Mouse (Mus musculus) midbrain, embryonic 12.5 days (tissue): ENCODE results near the gene Ntrk3. TPM values are rescaled to one million over a fixed set of nuclear protein-coding genes. Genes with fewer than 3 reads are reported as not detected.

Experiments
- ATAC-seq: fragments of 200-750 bp; cut with Nextera tagmentation; 2 replicates; pipeline ENCODE4 v1.8.0; 2017; ENCODE audit warnings: low read depth, moderate TSS enrichment, moderate library complexity; ENCODE audit not compliant: low FRiP score
- H3K27ac ChIP-seq: fragments of 300-500 bp; sonication (generic); replicated peaks from 2 replicates; pipeline ENCODE4 v1.5.1; 2016; ENCODE audit warnings: mild to moderate bottlenecking
- H3K27me3 ChIP-seq: fragments of 300-500 bp; sonication (generic); 2 replicates; pipeline ENCODE4 v1.6.1; 2016; ENCODE audit warnings: mild to moderate bottlenecking
- H3K36me3 ChIP-seq: fragments of 300-500 bp; sonication (generic); 2 replicates; pipeline ENCODE4 v1.6.1; 2016
- H3K4me1 ChIP-seq: fragments of 300-500 bp; sonication (generic); 2 replicates; pipeline ENCODE4 v1.6.1; 2016
- H3K4me2 ChIP-seq: fragments of 300-500 bp; sonication (generic); replicated peaks from 2 replicates; pipeline ENCODE4 v1.6.1; 2016; ENCODE audit warnings: mild to moderate bottlenecking, moderate library complexity
- H3K4me3 ChIP-seq: fragments of 300-500 bp; sonication (generic); 2 replicates; pipeline ENCODE4 v1.5.1; 2016; ENCODE audit warnings: mild to moderate bottlenecking
- H3K9ac ChIP-seq: fragments of 300-500 bp; sonication (generic); replicated peaks from 2 replicates; pipeline ENCODE4 v1.6.1; 2016; ENCODE audit warnings: mild to moderate bottlenecking, moderate library complexity
- H3K9me3 ChIP-seq: fragments of 300-500 bp; sonication (generic); 2 replicates; pipeline ENCODE4 v1.6.1; 2016; ENCODE audit warnings: mild to moderate bottlenecking
- WGBS: fragments of 180-500 bp; shearing (Covaris S2); methylation state at CpG from one replicate; pipeline ENCODE4 v1.1.7; 2016; 5-methylcytosine and 5-hydroxymethylcytosine counted together
- polyA plus RNA-seq: library from polyadenylated mRNA; unstranded; fragments of >200 nt; fragmentation: Nextera tagmentation; extraction: Ambion mirVana; gene quantifications from 2 replicates; pipeline ENCODE4 v1.2.1, GENCODE M21; 2016

Ntrk3 gene
- polyA plus RNA-seq, 1 experiment from 2014 or later, result 9.3 TPM

- 76% methylated on average over 2 of the region's 2 CpGs for WGBS
- no peak for ATAC-seq
- H3K9ac ChIP-seq, result no peak overlapping the region
- no peaks in the 10 kb centered on the region for H3K4me1 ChIP-seq
- H3K4me3 ChIP-seq, result no peak overlapping the region
- no peaks in the 10 kb centered on the region for H3K36me3 ChIP-seq
- H3K27ac ChIP-seq, result no peak overlapping the region
- no peaks in the 10 kb centered on the region for H3K9me3 ChIP-seq
- H3K27me3 ChIP-seq, result peaks cover 59% of the 10 kb centered on the region
- no peak overlapping the region for H3K4me2 ChIP-seq
Observed at GRCm38 (mm10) chr7:78584936-78585335, 152.9 kb downstream of the Ntrk3 start.

- Histone ChIP-seq H3K4me2 (no peak overlapping the region), H3K27me3 (peaks cover 63% of the 10 kb centered on the region), H3K9me3 (no peaks in the 10 kb centered on the region), H3K4me1 (peaks cover 2% of the 10 kb centered on the region), H3K36me3 (no peaks in the 10 kb centered on the region), H3K27ac (no peak overlapping the region), H3K4me3 (no peak overlapping the region), H3K9ac (no peak overlapping the region)
- no peak for ATAC-seq
- 14% methylated on average over 3 of the region's 3 CpGs for WGBS
Observed at GRCm38 (mm10) chr7:78584499-78584898, 153.3 kb downstream of the Ntrk3 start.

- Histone ChIP-seq H3K27me3 (peaks cover 71% of the 10 kb centered on the region), H3K9me3 (no peaks in the 10 kb centered on the region), H3K4me2 (no peak overlapping the region), H3K36me3 (no peaks in the 10 kb centered on the region), H3K4me1 (peaks cover 8% of the 10 kb centered on the region), H3K27ac (no peak overlapping the region), H3K4me3 (no peak overlapping the region), H3K9ac (no peak overlapping the region)
- 52% methylated on average over 6 of the region's 6 CpGs for WGBS
- ATAC-seq, result no peak
Observed at GRCm38 (mm10) chr7:78583678-78584077, 154.1 kb downstream of the Ntrk3 start.

- ATAC-seq, result no peak
- H3K4me2 ChIP-seq, result no peak overlapping the region
- H3K27ac ChIP-seq, result no peak overlapping the region
- H3K4me3 ChIP-seq, result no peak overlapping the region
- H3K9ac ChIP-seq, result no peak overlapping the region
- peaks cover 75% of the 10 kb centered on the region for H3K27me3 ChIP-seq
- H3K4me1 ChIP-seq, result peaks cover 15% of the 10 kb centered on the region
- 47% methylated on average over 1 of the region's 1 CpGs for WGBS
- no peaks in the 10 kb centered on the region for H3K9me3 ChIP-seq
- H3K36me3 ChIP-seq, result no peaks in the 10 kb centered on the region
Observed at GRCm38 (mm10) chr7:78581341-78581740, 156.5 kb downstream of the Ntrk3 start.

- H3K27me3 ChIP-seq, result peaks cover 82% of the 10 kb centered on the region
- H3K4me3 ChIP-seq, result peak overlapping the region; percentile 59
- no peak overlapping the region for H3K27ac ChIP-seq
- peaks cover 27% of the 10 kb centered on the region for H3K4me1 ChIP-seq
- H3K36me3 ChIP-seq, result no peaks in the 10 kb centered on the region
- H3K9ac ChIP-seq, result peak overlapping the region; percentile 65
- ATAC-seq, result no peak
- no peaks in the 10 kb centered on the region for H3K9me3 ChIP-seq
- peak overlapping the region; percentile 89 for H3K4me2 ChIP-seq
- 2% methylated on average over 13 of the region's 13 CpGs for WGBS
Observed at GRCm38 (mm10) chr7:78579461-78580234, 158.2 kb downstream of the Ntrk3 start.

- WGBS, result under 1% methylated on average over 62 of the region's 66 CpGs
- H3K27me3 ChIP-seq, result peaks cover 83% of the 10 kb centered on the region
- H3K36me3 ChIP-seq, result no peaks in the 10 kb centered on the region
- H3K4me2 ChIP-seq, result peak overlapping the region; percentile 89
- ATAC-seq, result peak; percentile 29; the same call in 1 of the 2 replicates
- no peaks in the 10 kb centered on the region for H3K9me3 ChIP-seq
- H3K27ac ChIP-seq, result peak overlapping the region; percentile 74
- peak overlapping the region; percentile 65 for H3K9ac ChIP-seq
- peak overlapping the region; percentile 59 for H3K4me3 ChIP-seq
- H3K4me1 ChIP-seq, result peaks cover 27% of the 10 kb centered on the region
Observed at GRCm38 (mm10) chr7:78578461-78579359, 159.1 kb downstream of the Ntrk3 start.

- Histone ChIP-seq H3K36me3 (no peaks in the 10 kb centered on the region), H3K4me3 (peak overlapping the region; percentile 59), H3K4me2 (peak overlapping the region; percentile 89), H3K9ac (peak overlapping the region; percentile 65), H3K27ac (peak overlapping the region; percentile 74), H3K4me1 (peaks cover 27% of the 10 kb centered on the region), H3K27me3 (peaks cover 80% of the 10 kb centered on the region), H3K9me3 (no peaks in the 10 kb centered on the region)
- under 1% methylated on average over 19 of the region's 23 CpGs for WGBS
- peak; percentile 64 for ATAC-seq
Observed at GRCm38 (mm10) chr7:78578111-78578460, 159.7 kb downstream of the Ntrk3 start.

- H3K4me1 ChIP-seq, result peaks cover 27% of the 10 kb centered on the region
- peak; percentile 64 for ATAC-seq
- peak overlapping the region; percentile 59 for H3K4me3 ChIP-seq
- under 1% methylated on average over 49 of the region's 49 CpGs for WGBS
- H3K27ac ChIP-seq, result peak overlapping the region; percentile 74
- H3K9me3 ChIP-seq, result no peaks in the 10 kb centered on the region
- H3K9ac ChIP-seq, result peak overlapping the region; percentile 65
- H3K36me3 ChIP-seq, result no peaks in the 10 kb centered on the region
- peaks cover 76% of the 10 kb centered on the region for H3K27me3 ChIP-seq
- H3K4me2 ChIP-seq, result peak overlapping the region; percentile 89
Observed at GRCm38 (mm10) chr7:78577462-78578110, 160.2 kb downstream of the Ntrk3 start.

GRCm38 (mm10) chr7:78576706-78577461, 160.9 kb downstream of the Ntrk3 start:
- Histone ChIP-seq H3K4me3 (peak overlapping the region; percentile 59), H3K27me3 (peaks cover 69% of the 10 kb centered on the region), H3K4me2 (peak overlapping the region; percentile 89), H3K9ac (peak overlapping the region; percentile 65), H3K9me3 (no peaks in the 10 kb centered on the region), H3K27ac (peak overlapping the region; percentile 74), H3K4me1 (peaks cover 27% of the 10 kb centered on the region), H3K36me3 (no peaks in the 10 kb centered on the region)
- ATAC-seq, result peak; percentile 63
- WGBS, result 2% methylated on average over 35 of the region's 35 CpGs

- no peak for ATAC-seq
- Histone ChIP-seq H3K27me3 (peaks cover 62% of the 10 kb centered on the region), H3K4me2 (peak overlapping the region; percentile 89), H3K9me3 (no peaks in the 10 kb centered on the region), H3K4me3 (peak overlapping the region; percentile 59), H3K36me3 (no peaks in the 10 kb centered on the region), H3K27ac (no peak overlapping the region), H3K9ac (no peak overlapping the region; the same call in 1 of the 2 replicates), H3K4me1 (peaks cover 27% of the 10 kb centered on the region)
- 18% methylated on average over 5 of the region's 5 CpGs for WGBS
Observed at GRCm38 (mm10) chr7:78576169-78576568, 161.6 kb downstream of the Ntrk3 start.

- peaks cover 56% of the 10 kb centered on the region for H3K27me3 ChIP-seq
- ATAC-seq, result no peak
- H3K4me1 ChIP-seq, result peaks cover 27% of the 10 kb centered on the region
- no peaks in the 10 kb centered on the region for H3K9me3 ChIP-seq
- 9% methylated on average over 3 of the region's 3 CpGs for WGBS
- H3K9ac ChIP-seq, result no peak overlapping the region; the same call in 1 of the 2 replicates
- H3K27ac ChIP-seq, result no peak overlapping the region
- H3K36me3 ChIP-seq, result no peaks in the 10 kb centered on the region
- H3K4me3 ChIP-seq, result peak overlapping the region; percentile 59
- H3K4me2 ChIP-seq, result peak overlapping the region; percentile 89
Observed at GRCm38 (mm10) chr7:78575556-78575955, 162.3 kb downstream of the Ntrk3 start.
